Mouse (Mus musculus) right cerebral cortex, postnatal 10 days (tissue): Measurements from ENCODE around the gene Runx2.
A peak's percentile ranks its signal among the peaks of the same experiment; 100 is the strongest.

Experiments used
- DNase-seq, 2 experiments: peaks; one replicate each; pipeline ENCODE4 v3.0.0; 2021; ENCODE audit warnings: low spot score in 2 of 2

Runx2 gene

DNA sequence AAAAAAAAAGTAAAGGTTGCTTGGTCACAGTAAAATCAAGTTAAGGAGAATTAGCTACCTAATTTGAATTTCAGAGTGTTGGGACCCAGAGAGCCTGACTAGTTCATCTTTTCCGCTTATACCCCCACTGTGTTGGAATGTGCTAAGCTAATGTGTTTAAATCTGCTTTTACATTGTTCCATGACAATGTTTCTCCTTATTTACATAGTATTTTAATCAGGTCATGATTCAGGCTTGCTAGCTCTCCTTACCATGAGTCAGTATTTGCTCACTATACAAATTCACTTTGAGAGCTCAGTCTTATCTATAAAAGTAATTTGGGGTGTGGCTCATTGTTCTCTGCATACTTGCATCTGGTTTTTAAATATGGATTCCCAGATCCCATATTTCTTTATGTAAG lies 47.2 kb downstream of the Runx2 start:
- no peak for DNase-seq

DNA sequence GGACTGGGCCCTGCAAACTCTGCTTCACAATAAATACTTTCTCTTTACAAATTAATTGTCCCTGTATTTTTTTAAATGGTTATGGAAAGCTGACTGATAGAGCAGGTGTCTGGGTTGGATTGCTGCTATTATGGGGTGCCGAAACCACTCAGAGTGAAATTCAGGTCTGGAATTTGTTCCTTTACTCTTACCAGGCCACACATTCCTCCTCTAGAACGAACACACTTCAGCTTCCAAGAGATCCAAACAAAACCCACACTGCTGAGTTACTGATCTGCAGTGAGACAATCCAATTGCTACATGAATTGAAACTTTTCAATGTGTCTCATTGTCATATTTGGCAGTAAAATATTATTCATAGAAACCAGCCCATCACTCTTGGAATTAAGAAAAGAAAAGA lies 47.6 kb downstream of the Runx2 start:
- no peak for DNase-seq

DNA sequence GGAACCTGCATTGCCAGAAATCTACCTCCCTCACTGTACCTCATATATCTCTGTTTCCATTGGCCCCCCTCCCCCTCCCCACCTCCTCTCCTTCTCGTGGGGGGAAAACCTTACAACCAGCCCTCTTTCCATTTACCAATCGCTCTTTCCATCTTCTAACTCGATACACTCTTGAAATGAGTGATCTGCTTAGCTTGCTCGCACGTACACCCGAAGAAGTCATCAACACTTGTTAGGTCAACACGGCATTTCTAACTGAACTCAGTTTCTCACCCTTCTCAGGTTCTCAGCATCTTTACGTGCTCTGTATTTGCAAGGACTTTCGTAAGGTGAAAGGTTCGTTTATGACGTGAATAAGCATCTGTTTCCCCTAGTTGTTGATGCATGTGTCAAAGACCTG lies 48.3 kb downstream of the Runx2 start:
- DNase-seq: no peak

DNA sequence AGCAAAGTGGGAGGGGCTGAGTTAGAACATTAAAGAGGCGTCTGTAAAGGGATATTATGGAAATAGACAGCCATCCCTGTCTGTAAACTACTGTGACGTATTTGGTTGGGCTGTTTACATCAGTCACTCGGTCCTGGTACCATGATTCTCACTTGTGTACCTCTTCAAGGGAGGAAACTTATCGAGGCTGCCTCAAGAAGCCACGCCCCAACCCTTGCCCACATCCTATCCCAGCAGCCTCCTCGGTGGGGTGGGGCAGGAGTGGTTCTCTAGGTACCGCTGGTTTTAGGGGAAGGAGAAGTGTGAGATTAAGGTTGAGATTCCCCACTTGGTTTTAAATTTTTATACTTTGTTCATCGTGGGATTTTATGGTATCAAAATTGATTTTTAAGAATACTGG lies 69.2 kb downstream of the Runx2 start:
- DNase-seq: no peak

DNA sequence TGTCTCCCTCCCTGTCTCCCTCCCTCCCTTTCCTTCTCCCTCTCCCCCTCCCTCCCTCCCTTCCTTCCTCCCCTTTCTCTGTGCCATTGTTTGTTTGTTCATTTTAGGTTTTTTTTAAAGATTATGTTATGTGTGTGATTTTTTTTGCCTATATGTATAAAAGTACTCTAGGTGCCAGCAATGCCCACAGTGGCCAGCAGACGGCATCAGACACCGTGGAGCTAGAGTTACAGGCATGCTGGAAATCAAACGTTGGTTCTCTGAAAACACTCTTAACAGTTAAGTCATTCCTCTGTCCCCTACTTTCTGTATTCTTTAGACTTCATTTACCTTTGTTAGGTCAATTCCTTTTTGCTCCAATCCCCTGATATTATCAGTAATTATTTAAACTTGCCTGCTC lies 70.8 kb downstream of the Runx2 start:
- DNase-seq: no peak

DNA sequence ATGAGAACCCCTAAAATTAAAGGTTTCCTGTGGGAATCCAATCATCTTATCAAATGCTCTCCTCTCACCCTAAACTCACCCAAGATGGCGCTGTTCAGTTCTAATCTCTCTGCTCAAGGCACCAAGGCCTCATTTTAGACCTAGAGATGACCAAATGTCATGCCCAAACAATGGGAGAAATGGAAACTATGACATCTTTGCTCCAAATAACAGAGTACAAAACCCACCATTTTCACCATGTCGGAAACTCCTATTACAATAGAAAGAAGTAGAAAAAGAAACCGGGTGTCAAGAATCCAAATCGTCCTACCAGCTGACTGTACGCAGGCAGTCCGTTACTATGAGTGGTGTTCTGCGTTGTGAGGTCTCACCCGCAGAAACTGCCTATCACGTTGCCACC lies 72.4 kb downstream of the Runx2 start:
- DNase-seq: no peak

DNA sequence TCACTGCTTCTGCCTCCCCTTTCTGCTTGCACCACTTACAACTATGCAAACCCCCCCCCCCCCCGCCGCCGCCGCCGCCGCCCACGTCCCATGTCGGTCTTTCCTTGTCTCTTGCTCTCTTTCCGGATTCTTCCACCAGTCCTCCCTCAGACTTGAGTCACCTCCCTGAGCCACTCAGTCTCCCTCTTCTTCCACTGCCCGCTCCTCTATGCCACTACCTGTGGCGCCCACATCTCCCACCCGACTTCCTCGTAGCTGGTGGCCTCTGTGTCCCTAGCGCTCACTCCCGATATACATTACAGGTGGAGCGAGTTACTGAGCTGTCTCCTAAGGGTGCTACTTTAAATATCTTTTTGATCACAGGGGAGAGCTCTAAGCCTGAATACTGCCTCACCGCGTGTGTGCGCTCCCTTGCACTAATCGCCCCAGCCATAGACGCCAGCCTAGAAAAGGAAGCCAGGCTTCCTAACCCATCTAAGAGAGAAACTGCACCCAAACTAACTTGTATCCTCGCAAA lies 76.4 kb downstream of the Runx2 start:
- no peak for DNase-seq

DNA sequence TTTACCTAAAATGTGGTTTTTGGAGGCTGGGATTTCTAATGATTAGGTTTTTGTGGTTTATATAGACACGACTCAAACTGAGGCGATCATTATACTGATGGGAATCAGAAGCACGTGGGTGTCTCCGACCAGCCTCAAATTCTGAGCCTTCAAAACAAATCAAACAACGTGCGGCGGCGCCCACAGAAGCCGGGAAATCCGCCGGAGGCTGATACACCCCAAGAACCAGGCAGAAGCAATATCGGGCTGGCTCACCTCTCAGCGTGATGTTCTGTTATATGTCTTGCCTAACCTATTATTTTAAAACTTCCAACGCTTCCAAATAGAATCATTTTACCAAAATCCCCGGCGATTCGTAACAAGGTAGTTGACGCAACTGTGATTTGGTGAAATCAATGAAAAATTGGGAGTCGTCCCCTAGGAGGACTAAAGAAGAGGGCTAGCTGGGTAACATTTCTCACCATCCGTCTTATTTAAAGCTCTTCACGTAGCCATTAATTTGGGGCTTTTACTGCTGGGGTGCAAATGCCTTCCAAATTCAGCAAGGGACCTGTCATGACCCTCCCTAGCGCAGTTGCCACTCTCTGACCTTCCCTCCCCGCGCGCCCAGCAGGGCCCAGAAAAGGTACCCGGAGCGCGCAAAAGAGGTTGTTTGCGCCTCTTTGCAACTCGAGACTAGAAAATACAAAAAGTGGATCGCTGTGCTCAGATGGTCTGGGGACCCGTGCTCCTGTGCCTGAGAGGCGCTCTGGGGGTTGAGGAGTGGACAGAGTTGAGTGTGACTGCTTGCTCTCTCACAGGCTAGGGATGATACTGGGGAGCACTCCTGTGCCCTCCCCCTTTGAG lies 77.1 kb downstream of the Runx2 start:
- no peak for DNase-seq

DNA sequence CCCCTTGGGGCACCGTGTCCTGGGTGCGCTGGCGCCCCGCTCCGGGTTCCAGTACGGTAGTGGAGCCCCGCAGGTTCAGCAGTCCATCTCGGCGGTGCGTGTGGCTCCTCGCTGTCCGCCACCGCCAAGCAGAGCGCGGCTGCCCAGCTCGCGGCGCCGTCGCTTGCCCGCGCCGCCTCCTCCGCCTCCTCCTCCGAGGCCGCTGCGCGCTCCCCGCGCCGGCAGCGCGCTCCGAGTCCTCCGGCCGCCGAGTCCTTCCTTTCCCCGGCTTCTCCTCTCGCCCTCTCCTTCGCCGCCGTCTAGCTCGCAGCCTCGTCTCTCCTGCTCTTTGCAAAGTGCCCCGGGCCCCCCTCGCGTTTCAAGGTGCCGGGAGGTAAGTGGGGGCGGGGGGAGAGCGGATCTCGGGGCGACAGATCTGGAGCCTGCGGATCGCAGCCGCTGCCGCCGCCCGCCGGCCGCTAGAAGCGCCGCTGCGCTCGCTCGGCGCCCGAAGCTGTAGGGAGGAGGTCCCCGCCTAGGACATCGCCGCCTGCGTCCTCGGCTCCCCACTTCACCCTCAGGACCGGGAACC lies 78.5 kb downstream of the Runx2 start:
- DNase-seq: peak; percentile 60 to 70

DNA sequence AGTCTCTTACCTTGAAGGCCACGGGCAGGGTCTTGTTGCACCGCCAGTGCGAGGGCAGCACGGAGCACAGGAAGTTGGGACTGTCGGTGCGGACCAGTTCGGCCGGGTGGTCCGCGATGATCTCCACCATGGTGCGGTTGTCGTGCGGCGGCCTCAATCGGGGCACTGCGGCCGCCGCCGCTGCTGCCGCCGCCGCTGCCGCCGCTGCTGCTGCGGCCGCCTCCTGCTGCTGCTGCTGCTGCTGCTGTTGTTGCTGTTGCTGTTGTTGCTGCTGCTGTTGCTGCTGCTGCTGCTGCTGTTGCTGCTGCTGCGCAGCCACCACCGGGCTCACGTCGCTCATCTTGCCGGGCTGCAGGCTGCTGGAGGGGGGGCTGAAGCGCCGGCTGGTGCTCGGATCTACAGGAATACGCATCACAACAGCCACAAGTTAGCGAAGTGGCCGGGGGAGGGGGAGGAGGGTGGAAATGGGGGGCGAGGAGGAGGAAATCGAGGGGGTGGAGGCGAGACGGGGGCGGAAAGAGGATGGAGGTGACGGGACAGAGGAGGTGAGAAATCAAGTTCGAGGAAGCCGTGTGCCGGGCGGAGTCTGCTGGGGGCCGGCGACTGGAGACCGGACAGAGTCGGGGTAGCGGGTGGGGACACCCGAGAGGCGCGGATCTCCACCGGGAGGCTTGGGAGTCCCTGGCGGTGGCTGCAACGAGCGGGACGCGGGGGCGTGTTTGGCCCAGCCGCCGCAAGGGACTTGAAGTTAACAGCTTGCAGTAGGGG lies 79.2 kb downstream of the Runx2 start:
- no peak for DNase-seq

DNA sequence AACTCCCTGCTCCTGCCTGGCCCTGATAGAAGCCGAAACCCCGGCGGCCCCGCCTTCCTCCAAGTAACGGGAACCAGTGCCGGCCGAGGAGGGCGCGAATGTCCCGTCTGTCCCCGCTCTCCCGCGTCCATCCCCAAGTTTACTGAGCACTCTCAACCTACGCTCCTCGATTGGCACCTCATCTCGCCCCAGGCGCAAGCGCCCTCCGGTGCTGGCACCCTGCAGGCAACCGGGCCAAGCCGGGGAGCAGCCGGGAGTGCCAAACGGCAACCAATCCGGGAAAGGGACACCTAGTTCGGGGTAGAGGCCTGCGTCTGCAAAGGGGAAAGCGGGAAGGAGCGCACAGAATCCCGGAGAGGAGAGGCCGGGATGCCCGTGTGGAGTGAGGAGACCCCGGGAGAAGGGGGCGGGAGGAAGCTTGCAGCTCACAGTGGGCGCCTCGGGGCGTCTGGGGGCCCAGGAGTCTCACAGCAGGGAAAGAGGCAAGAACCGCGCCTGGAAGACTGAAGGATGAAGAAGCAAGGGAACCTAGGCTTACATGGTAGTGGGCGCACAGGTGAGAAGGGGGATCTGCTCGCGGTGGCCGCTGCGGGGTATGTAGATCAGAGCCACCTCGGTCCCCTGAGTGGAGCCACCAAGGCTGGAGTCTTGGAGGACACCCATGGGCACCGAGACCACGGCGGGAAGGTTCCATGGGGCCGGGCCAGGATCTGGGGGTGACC lies 79.9 kb downstream of the Runx2 start:
- DNase-seq: peak in 1 of 2 experiments; percentile 43

DNA sequence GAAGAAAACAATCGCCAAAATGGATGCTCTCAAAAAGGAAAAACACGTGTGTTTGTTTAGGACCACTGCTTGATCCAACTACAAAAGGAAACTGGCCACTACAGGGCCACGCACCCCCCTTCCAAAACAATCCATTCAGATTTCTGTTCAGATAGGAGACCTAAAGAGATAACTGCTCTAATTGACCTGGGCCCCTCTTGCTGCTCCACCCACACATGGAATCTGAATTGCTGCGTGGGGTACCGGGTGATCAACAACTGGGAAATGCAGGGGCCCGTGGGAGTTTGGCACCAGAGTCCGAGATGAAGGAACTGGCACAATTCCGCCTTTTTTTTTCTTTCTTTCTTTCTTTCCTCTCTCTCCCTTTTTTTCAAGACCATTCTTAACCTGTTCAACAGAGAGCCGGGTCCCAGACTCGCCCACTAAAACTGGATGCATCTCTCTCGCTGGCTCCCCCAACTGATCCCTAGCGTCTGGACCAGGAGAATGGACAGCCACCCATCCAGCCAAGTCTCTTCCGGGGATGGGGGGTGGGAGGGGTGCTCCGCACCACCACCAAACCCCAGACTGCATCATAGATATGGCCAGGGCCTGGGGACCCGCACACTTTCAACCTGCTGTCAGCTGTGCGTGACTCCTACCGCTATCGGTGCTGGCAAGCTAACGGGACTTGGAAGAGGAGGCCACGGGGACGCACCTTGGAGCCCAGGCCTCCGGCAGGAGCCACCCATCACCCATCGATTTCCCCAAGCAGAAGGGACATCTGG lies 80.9 kb downstream of the Runx2 start:
- no peak for DNase-seq

DNA sequence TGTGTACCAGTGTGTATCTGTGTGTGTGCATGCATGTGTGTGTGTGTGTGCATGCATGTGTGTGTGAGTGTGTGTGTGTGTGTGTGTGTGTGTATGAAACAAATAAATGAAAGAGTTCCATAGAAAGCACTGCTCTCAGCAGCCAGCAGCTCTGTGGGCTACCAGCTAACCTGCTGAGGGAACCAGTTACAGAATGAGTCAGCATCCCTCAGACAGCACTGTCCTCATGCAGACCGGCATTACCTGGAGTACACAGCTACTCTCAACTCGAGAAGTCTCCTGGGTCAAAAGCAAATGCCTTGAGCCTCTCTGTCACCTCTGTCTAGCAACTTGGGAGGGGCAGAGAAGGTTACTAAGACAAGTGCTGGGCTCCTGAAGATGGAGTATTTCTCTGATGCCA lies 86.1 kb downstream of the Runx2 start:
- no peak for DNase-seq

DNA sequence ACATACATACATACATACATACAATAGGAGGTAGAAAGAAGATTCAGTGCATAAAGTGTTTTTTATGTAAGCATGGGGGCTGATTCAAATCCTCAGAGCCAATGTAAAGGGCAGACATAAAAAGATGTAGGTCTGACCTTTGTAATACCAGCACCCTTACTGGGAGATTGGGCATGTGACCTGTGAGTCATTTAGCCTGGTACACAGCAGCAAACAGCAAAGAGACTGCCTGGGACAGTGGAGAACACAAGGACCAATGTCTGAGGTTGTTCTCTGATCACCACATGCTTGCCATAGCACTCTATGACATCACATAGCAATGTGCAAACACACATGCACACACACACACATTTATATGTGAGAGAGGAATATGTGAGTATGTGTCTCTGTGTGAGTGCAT lies 86.9 kb downstream of the Runx2 start:
- DNase-seq: no peak

DNA sequence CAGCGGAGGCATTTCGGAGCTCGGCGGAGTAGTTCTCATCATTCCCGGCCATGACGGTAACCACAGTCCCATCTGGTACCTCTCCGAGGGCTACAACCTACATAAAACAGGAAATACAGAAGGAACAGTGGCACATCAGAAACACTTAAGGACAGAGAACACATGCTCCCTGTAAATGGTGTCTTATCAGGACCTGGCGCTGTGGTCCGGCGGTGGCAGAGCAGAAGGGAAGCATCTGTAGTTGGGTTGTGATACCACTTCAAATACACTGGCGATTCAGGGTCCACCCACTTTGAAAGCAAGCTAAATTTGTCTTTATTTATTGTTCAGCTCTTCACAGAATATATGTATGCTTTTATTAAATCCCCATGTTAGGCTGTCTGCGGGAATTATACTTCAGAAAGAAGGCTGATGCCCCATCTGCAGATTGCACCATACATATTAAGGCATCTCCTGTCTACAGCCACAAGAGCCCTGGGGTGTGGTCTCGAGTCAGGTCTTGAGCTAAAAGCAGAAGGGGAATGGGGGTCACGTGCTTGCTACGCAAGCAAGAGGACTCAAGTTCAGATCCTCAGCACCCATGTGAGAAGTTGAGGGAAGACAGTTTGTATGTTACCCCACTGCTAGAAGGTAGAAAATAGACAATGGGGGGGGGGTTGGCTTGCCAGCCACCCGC lies 89.7 kb downstream of the Runx2 start:
- no peak for DNase-seq

DNA sequence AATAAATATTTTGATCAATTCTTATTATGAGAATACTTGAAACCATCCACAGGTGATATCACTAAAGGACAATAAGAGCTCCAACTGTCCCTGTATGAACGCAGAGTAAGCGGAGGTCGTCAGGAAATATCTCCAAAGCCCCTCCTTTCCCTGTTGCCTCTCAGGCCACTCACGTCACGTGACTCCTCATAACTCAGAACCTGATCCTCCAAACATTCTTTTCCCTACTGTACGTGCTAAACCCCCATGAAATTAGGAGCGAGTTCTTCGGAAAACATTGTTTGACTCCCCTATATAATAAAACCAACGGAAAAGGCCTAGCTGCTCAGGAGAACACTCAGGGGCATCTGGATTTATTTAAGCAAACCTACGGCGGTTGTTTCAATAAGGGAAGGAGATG lies 90.3 kb downstream of the Runx2 start:
- DNase-seq: no peak

DNA sequence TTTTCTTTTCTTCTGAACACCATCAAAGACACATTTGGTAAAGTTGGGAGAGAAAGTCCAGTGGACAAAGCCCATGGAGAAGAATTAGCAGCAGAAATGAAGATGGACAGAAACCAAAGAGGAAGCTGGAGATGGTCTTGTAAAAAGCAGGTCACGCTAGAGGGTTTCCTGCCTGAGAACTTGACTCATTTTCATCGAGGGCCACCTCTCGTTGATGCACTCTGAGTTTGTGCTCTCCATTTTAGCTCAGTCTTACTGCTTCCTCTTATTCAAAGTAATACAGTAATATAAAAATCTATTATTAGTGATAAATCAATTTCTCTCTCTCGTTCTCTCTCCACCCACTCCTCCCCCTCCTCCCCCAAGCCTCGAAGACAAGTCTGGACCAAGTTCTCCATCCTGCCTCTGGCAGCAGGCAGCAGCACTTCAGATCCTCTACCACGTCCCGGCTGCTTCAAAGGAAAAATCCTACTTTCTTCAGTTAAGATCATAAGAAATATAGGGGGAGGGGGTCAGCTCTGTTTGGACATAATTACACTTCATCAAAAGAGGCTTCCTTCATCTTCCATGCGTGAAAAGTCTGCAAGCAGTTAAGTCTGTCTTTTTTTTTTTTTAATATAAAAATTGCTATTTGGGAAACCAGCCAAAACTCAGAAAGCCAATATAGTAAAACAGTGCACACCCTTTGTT lies 92.3 kb downstream of the Runx2 start:
- no peak for DNase-seq

DNA sequence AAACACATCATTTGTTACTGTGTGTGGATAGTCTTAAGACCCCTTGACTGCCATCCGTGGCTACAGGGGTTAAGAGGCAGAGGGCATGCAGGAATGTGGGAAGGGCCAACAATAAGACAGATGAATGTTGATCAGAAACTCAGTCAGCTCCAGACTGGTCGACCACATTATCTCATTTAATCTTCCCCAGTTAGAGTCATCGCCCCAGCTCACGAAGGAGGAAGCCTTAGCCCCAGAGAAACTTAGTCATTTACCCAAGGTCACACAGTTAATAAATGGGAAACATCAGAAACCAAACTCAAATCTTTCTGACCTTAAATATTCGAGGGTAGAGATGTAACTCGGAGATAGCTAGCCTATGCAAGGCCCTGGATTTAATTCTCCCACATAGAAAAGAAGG lies 96.0 kb downstream of the Runx2 start:
- no peak for DNase-seq

DNA sequence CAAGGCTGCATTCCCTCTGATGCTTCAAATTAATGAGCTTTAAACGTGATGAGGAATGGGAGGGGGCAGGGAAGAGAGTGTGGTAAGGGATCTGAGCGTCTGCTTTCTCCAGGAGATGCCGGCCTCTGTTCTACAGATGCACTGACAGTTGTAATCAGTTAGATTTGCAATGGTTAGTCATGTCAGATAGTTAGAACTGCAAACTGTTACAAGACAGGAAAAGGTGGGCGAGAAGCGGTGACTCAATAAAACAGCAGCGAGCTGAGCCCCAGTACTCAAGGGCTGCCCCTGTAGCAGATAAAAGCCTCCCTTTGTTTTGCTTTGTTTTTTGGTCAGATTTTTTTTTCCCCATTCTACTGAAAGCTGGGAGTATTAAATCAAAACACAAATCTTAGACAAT lies 96.6 kb downstream of the Runx2 start:
- DNase-seq: no peak

DNA sequence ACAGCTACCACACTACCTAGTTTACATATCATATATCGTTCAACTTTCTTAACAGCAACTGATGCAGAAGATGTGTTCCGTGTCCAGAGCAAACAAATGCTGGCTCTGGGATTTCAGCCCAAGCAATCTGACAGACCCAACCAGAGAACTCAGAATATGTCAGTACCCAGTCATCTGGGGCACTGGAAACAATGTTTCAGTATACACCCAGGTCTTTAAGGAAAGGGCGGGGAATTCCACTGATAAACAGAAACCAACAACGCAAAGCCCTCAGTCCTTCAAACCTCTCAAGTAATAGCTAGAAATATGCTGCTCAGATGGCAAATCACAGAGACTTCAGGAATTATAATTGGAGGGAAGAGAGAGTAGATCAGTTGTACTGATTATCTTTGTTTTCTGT lies 100.5 kb downstream of the Runx2 start:
- DNase-seq: no peak
